Mouse (Mus musculus) kidney, embryonic 16.5 days (tissue): ENCODE data around the gene Srpk2. TPM values are rescaled to one million over a fixed set of nuclear protein-coding genes. Genes with fewer than 3 reads are reported as not detected.

ENCODE experiments used
- ATAC-seq: fragments of 200-750 bp; cut with Nextera tagmentation; 2 replicates; pipeline ENCODE4 v1.8.0; 2017; ENCODE audit warnings: moderate TSS enrichment; ENCODE audit not compliant: low FRiP score, low TSS enrichment
- H3K27ac ChIP-seq: fragments of 300-500 bp; sonication (generic); 2 replicates; pipeline ENCODE4 v1.5.1; 2014; ENCODE audit warnings: low read length
- H3K27me3 ChIP-seq: fragments of 300-500 bp; sonication (generic); 2 replicates; pipeline ENCODE4 v1.6.1; 2014; ENCODE audit warnings: low read length, control low read depth, mixed read lengths; ENCODE audit not compliant: insufficient read depth
- H3K36me3 ChIP-seq: fragments of 300-500 bp; sonication (generic); 2 replicates; pipeline ENCODE4 v1.6.1; 2014; ENCODE audit warnings: low read length, control low read depth, mixed read lengths; ENCODE audit not compliant: insufficient read depth
- H3K4me1 ChIP-seq: fragments of 300-500 bp; sonication (generic); 2 replicates; pipeline ENCODE4 v1.6.1; 2014; ENCODE audit warnings: low read length, control low read depth, mixed read lengths; ENCODE audit not compliant: insufficient read depth
- H3K4me2 ChIP-seq: fragments of 300-500 bp; sonication (generic); replicated peaks from 2 replicates; pipeline ENCODE4 v1.6.1; 2014; ENCODE audit warnings: low read depth, low read length
- H3K4me3 ChIP-seq: fragments of 300-500 bp; sonication (generic); 2 replicates; pipeline ENCODE4 v1.5.1; 2014; ENCODE audit warnings: mild to moderate bottlenecking, low read length
- H3K9ac ChIP-seq: fragments of 300-500 bp; sonication (generic); replicated peaks from 2 replicates; pipeline ENCODE4 v1.6.1; 2014; ENCODE audit warnings: low read length
- H3K9me3 ChIP-seq: fragments of 300-500 bp; sonication (generic); 2 replicates; pipeline ENCODE4 v1.6.1; 2016; ENCODE audit warnings: low read length, control low read depth
- WGBS: fragments of 180-500 bp; shearing (Covaris S2); extraction: QIAGEN DNeasy Blood & Tissue Kit; methylation state at CpG from one replicate; pipeline ENCODE4 v1.1.7; 2014; 5-methylcytosine and 5-hydroxymethylcytosine counted together
- polyA plus RNA-seq: library from polyadenylated mRNA; unstranded; fragments of >200 nt; fragmentation: Nextera tagmentation; extraction: Ambion mirVana; gene quantifications from 2 replicates; pipeline ENCODE4 v1.2.1, GENCODE M21; 2015

The Srpk2 gene
- polyA plus RNA-seq, 1 experiment from 2014 or later, result 40.4 TPM

DNA sequence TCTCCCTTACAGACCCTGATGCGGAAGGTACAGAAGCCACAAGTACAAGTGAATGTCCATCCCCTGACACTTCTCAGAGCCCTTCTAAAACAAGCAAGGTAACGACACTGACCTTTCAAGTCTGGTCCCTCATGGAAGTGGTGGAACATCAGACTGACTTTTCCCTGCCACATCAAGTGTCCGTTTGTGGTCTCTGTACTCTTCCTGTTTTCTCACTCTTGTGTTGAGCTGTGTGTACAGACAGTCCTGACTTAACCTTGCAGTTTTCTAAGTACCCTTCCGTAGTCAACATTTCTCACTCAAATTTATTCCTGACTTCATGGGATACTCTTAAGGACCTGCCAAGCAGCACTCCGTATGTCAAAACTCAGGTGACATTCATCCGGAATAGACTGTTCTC is 183.7 kb downstream of the Srpk2 start:
- Histone ChIP-seq H3K4me2 (no peak overlapping the region), H3K9ac (no peak overlapping the region), H3K27me3 (no peaks in the 10 kb centered on the region), H3K9me3 (no peaks in the 10 kb centered on the region), H3K27ac (no peak overlapping the region), H3K36me3 (peaks cover 61% of the 10 kb centered on the region), H3K4me1 (no peaks in the 10 kb centered on the region), H3K4me3 (no peak overlapping the region)
- ATAC-seq, result no peak
- WGBS, result 94% methylated on average over 6 of the region's 6 CpGs

DNA sequence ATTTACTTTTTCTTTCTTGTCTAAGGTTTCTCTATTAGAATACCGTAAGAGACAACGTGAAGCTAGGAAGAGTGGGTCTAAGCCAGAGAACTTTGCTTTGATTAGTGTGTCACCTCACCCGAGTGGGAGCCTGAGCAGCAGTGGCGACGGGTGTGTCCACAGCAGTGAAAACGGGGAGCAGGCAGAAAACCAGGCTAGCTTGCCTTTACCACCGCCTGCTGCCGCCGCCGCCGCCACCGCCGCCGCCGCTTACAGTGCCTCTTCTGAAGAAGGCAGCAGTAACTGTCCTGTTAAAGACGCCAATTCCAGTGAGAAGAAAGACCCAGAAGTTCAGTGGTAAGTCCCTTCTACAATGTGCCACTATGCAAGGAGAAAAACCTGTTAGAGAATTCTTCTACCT is 185.2 kb downstream of the Srpk2 start:
- no peaks in the 10 kb centered on the region for H3K4me1 ChIP-seq
- H3K27me3 ChIP-seq, result no peaks in the 10 kb centered on the region
- no peak for ATAC-seq
- peaks cover 69% of the 10 kb centered on the region for H3K36me3 ChIP-seq
- WGBS, result 91% methylated on average over 16 of the region's 16 CpGs
- H3K27ac ChIP-seq, result no peak overlapping the region
- no peak overlapping the region for H3K4me2 ChIP-seq
- H3K9ac ChIP-seq, result no peak overlapping the region
- H3K4me3 ChIP-seq, result no peak overlapping the region
- no peaks in the 10 kb centered on the region for H3K9me3 ChIP-seq

DNA sequence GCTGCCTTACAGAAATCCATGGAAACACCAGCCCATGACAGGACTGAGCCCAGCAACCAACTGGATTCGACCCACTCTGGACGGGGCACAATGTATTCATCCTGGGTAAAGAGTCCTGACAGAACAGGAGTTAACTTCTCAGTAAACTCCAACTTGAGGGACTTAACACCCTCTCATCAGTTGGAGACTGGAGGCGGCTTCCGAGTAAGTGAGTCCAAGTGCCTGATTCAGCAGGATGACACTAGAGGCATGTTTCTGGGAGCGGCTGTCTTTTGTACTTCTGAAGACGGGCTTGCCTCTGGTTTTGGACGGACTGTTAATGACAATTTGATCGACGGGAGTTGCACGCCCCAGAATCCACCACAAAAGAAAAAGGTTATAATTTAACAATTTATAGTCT is 186.5 kb downstream of the Srpk2 start:
- Histone ChIP-seq H3K4me3 (no peak overlapping the region), H3K27ac (no peak overlapping the region), H3K9ac (no peak overlapping the region), H3K4me1 (no peaks in the 10 kb centered on the region), H3K4me2 (no peak overlapping the region), H3K9me3 (no peaks in the 10 kb centered on the region), H3K36me3 (peaks cover 76% of the 10 kb centered on the region), H3K27me3 (no peaks in the 10 kb centered on the region)
- 86% methylated on average over 10 of the region's 10 CpGs for WGBS
- ATAC-seq, result no peak

DNA sequence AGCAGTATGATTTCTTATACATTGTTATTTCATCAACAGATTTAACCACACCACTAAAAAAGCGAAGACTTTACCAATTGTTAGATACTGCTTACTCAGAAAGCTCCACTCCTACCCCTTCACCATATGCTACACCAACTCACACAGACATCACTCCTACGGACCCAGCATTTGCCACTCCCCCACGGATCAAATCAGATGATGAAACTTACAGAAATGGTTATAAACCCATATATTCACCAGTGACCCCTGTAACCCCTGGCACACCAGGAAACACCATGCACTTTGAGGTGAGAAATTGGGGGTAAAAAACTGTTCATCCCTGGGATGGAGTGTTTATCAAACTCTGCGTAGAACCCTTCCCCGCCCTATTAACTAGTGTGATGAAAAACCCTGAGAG is 187.5 kb downstream of the Srpk2 start:
- peaks cover 75% of the 10 kb centered on the region for H3K36me3 ChIP-seq
- no peak overlapping the region for H3K4me3 ChIP-seq
- H3K9ac ChIP-seq, result no peak overlapping the region
- no peaks in the 10 kb centered on the region for H3K4me1 ChIP-seq
- H3K4me2 ChIP-seq, result no peak overlapping the region
- H3K9me3 ChIP-seq, result no peaks in the 10 kb centered on the region
- WGBS, result 92% methylated on average over 5 of the region's 5 CpGs
- no peaks in the 10 kb centered on the region for H3K27me3 ChIP-seq
- H3K27ac ChIP-seq, result no peak overlapping the region
- ATAC-seq, result no peak

DNA sequence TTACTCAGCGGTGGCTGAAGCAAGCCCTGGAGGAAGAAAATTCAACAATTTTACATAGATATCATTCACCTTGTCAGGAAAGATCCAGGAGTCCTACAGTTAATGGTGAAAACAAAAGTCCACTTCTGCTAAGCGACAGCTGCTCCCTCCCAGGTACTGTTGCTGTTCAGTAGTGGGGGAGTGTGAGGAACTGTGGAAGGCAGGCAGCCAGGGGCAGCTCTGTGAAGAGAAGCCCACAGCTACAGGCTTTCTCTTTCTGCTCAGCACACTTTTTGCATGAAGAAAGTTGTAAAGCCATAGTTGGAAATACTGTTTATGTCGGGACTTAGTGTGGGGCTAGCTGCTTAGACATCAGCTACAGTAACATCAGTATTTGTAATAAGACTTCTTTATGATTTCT is 188.0 kb downstream of the Srpk2 start:
- Histone ChIP-seq H3K27ac (no peak overlapping the region), H3K27me3 (no peaks in the 10 kb centered on the region), H3K4me3 (no peak overlapping the region), H3K4me1 (no peaks in the 10 kb centered on the region), H3K9me3 (no peaks in the 10 kb centered on the region), H3K9ac (no peak overlapping the region), H3K4me2 (no peak overlapping the region), H3K36me3 (peaks cover 71% of the 10 kb centered on the region)
- 82% methylated on average over 3 of the region's 3 CpGs for WGBS
- ATAC-seq, result no peak

DNA sequence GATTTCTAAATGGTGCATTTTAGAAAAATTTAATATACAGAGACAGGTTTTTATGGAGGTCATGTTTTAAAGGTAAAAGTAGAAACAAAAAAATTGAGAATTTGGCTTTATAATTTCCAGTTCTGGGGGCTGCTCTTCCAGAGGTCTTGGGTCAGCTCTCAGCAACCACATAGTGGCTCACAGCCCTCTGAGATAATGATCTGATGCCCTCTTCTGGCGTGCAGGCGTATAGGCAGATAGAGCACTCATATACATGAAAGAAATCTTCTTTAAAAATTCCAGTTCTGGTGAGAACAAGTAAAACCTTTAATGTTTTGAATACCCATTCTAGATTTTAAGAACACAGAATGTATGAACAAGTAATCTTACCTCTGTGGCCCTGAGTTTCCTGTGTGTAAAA is 193.6 kb downstream of the Srpk2 start:
- ATAC-seq, result no peak
- Histone ChIP-seq H3K9ac (no peak overlapping the region), H3K36me3 (peaks cover 55% of the 10 kb centered on the region), H3K4me1 (no peaks in the 10 kb centered on the region), H3K4me3 (no peak overlapping the region), H3K4me2 (no peak overlapping the region), H3K27ac (no peak overlapping the region), H3K9me3 (no peaks in the 10 kb centered on the region), H3K27me3 (no peaks in the 10 kb centered on the region)
- WGBS, result 52% methylated on average over 2 of the region's 2 CpGs

DNA sequence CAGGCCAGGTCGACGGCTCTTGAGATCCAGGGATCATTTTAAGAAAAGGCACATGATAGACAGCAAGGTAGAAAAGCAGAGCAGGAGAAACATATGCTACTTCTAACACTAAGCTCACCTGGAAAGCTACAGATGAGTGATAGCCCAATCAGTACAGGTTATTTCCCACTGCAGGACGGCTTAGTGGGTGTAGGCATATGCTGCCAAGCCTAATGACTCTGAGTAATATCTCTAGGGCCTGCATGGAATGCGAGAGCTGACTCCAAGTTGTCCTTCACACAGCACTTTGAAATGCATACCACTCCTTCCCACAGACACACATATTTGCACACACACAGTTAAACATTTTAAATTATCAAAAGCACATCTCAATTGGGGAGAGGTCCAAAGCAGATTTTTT is 195.2 kb downstream of the Srpk2 start:
- Histone ChIP-seq H3K9ac (no peak overlapping the region), H3K9me3 (no peaks in the 10 kb centered on the region), H3K27ac (no peak overlapping the region), H3K27me3 (no peaks in the 10 kb centered on the region), H3K4me1 (no peaks in the 10 kb centered on the region), H3K4me3 (no peak overlapping the region), H3K4me2 (no peak overlapping the region), H3K36me3 (peaks cover 51% of the 10 kb centered on the region)
- no peak for ATAC-seq
- WGBS, result 82% methylated on average over 4 of the region's 4 CpGs

DNA sequence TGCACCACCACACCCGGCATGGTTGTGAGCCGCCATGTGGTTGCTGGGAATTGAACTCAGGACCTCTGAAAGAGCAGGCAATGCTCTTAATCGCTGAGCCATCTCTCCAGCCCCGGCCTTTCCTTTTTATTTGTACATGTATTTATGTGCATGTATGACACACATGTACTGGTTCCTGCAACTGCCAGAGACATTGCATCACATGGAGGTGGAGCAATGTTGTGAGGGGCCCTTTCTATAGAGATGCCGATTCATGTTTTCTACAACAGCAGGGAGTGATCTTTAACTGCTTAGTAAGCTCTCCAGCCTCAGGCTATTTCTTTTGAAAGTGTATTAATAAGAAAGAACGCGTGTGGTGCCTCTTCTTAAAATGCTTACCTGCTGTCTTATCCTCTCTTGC is 200.6 kb downstream of the Srpk2 start:
- H3K27me3 ChIP-seq, result no peaks in the 10 kb centered on the region
- no peak overlapping the region for H3K4me2 ChIP-seq
- no peak overlapping the region for H3K4me3 ChIP-seq
- no peak for ATAC-seq
- H3K9me3 ChIP-seq, result no peaks in the 10 kb centered on the region
- H3K27ac ChIP-seq, result no peak overlapping the region
- H3K9ac ChIP-seq, result no peak overlapping the region
- H3K36me3 ChIP-seq, result peaks cover 50% of the 10 kb centered on the region
- WGBS, result 95% methylated on average over 7 of the region's 7 CpGs
- H3K4me1 ChIP-seq, result no peaks in the 10 kb centered on the region

DNA sequence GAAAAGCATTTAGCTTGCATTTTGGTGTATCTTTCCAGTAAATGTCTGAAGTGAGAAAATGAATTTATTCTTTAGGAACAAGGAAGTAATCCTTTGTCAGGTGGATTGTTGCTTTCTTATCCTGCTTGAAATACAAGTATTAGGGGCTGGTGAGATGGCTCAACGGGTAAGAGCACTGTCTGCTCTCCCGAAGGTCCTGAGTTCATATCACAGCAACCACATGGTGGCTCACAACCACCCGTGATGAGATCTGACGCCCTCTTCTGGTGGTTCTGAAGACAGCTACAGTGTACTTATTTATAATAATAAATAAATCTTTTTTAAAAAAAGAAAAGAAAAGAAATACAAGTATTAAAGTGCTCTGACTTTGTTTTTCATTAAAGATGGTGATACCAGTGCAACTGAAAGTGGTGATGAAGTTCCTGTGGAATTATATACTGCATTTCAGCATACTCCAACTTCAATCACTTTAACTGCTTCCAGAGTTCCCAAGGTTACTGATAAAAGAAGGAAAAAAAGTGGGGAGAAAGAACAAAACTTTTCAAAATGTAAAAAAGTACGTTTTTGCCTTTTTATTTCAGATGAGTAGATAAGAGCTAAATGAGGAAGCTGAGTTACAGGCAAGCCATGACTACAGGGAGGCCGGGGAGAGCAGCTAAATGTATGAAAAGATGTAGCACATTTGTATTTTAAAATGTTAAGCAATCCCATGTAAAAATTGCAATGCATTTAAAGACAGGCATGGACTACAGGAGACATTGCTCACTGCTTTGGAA is 211.1 kb downstream of the Srpk2 start:
- Histone ChIP-seq H3K9me3 (no peaks in the 10 kb centered on the region), H3K27me3 (no peaks in the 10 kb centered on the region), H3K36me3 (peaks cover 34% of the 10 kb centered on the region), H3K4me1 (no peaks in the 10 kb centered on the region), H3K4me2 (no peak overlapping the region), H3K4me3 (no peak overlapping the region), H3K9ac (no peak overlapping the region), H3K27ac (no peak overlapping the region)
- ATAC-seq, result no peak
- 80% methylated on average over 6 of the region's 6 CpGs for WGBS

DNA sequence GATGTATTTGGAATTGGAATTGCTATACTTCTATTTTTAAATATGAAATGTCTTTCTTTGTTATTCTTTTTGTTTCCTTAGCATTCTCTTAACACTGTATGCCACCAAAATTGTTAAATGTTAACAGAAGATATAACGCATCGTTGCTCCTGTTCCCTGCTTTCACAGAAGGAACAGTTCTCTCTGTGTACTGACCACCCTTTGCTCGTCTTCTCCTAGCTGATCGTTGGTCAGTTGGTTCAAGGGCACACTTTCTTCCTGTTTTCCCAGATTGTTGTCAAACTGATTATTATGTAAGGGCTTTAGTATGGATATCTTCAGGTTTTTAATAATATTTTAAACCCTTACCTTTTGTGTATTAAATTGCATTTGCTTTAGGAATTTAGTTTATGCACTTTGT is 217.9 kb downstream of the Srpk2 start:
- no peak overlapping the region for H3K4me2 ChIP-seq
- H3K36me3 ChIP-seq, result peaks cover 45% of the 10 kb centered on the region
- H3K9me3 ChIP-seq, result no peaks in the 10 kb centered on the region
- H3K4me1 ChIP-seq, result no peaks in the 10 kb centered on the region
- ATAC-seq, result no peak
- no peaks in the 10 kb centered on the region for H3K27me3 ChIP-seq
- 71% methylated on average over 4 of the region's 4 CpGs for WGBS
- no peak overlapping the region for H3K4me3 ChIP-seq
- H3K27ac ChIP-seq, result no peak overlapping the region
- H3K9ac ChIP-seq, result no peak overlapping the region
